Mouse (Mus musculus): ENCODE results near the gene Shroom2.

DNA sequence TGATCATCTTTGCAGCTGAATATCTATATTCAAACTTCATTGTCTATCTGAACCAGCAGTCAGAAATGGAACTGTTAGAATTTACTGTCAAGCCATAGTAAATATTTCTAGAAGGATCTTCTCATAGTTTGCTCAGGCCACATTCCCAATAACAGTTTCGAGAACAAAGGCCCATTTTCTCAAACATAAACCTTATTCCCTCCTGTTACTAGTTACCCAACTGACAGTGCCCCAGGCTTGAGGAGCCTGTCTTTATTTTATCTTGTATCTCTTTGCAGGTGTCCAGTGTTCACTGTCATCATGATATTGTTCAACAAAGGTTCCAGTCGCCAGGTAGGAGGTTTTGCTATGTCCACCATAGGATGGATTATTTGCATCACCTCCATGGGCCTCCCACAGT lies 206.2 kb downstream of the Shroom2 start, which contains the start of gene Cldn34a:
- TF ChIP-seq POLR2A (IDR thresholded peaks at IDR 0.05; ENCODE audit: borderline replicate concordance, extremely low read depth, low read depth, low read length) = no peak
- TF ChIP-seq CTCF (IDR thresholded peaks at IDR 0.05; ENCODE audit: insufficient read depth, low read length) = no peak

All from lung, adult 2 months (tissue).